Mouse (Mus musculus) hindbrain, embryonic 13.5 days (tissue): ENCODE measurements around the gene Spsb2. TPM values are rescaled to one million over a fixed set of nuclear protein-coding genes. Genes with fewer than 3 reads are reported as not detected.
A peak's percentile ranks its signal among the peaks of the same experiment; 100 is the strongest.
"Not testable (repeated sequence)": the region's sequence is repeated elsewhere in the genome, so short reads cannot be mapped to it uniquely, and the experiment has no call there.

ENCODE experiments used
- ATAC-seq: fragments of 200-750 bp; cut with Nextera tagmentation; 2 replicates; pipeline ENCODE4 v1.8.0; 2017; ENCODE audit warnings: moderate TSS enrichment; ENCODE audit not compliant: low FRiP score
- H3K27ac ChIP-seq: fragments of 300-500 bp; sonication (generic); 2 replicates; pipeline ENCODE4 v1.5.1; 2015; ENCODE audit warnings: inconsistent platforms, mild to moderate bottlenecking, moderate library complexity
- H3K27me3 ChIP-seq: fragments of 300-500 bp; sonication (generic); 2 replicates; pipeline ENCODE4 v1.6.1; 2015; ENCODE audit warnings: mild to moderate bottlenecking, inconsistent platforms
- H3K36me3 ChIP-seq: fragments of 300-500 bp; sonication (generic); 2 replicates; pipeline ENCODE4 v1.6.1; 2015; ENCODE audit warnings: mild to moderate bottlenecking, inconsistent platforms
- H3K4me1 ChIP-seq: fragments of 300-500 bp; sonication (generic); replicated peaks from 2 replicates; pipeline ENCODE4 v1.6.1; 2015; ENCODE audit warnings: inconsistent platforms
- H3K4me2 ChIP-seq: fragments of 300-500 bp; sonication (generic); 2 replicates; pipeline ENCODE4 v1.6.1; 2015; ENCODE audit warnings: inconsistent platforms, mild to moderate bottlenecking, moderate library complexity
- H3K4me3 ChIP-seq: fragments of 300-500 bp; sonication (generic); 2 replicates; pipeline ENCODE4 v1.5.1; 2015; ENCODE audit warnings: mild to moderate bottlenecking, inconsistent platforms
- H3K9ac ChIP-seq: fragments of 300-500 bp; sonication (generic); 2 replicates; pipeline ENCODE4 v1.6.1; 2015; ENCODE audit warnings: mild to moderate bottlenecking, inconsistent platforms
- H3K9me3 ChIP-seq: fragments of 300-500 bp; sonication (generic); 2 replicates; pipeline ENCODE4 v1.6.1; 2016; ENCODE audit warnings: inconsistent platforms
- WGBS: fragments of 180-500 bp; shearing (Covaris S2); methylation state at CpG from one replicate; pipeline ENCODE4 v1.1.7; 2015; 5-methylcytosine and 5-hydroxymethylcytosine counted together
- polyA plus RNA-seq: library from polyadenylated mRNA; unstranded; fragments of >200 nt; fragmentation: Nextera tagmentation; extraction: Ambion mirVana; gene quantifications from 2 replicates; pipeline ENCODE4 v1.2.1, GENCODE M21; 2015

Spsb2 gene
- polyA plus RNA-seq, 1 experiment from 2014 or later, result 7.8 TPM

DNA sequence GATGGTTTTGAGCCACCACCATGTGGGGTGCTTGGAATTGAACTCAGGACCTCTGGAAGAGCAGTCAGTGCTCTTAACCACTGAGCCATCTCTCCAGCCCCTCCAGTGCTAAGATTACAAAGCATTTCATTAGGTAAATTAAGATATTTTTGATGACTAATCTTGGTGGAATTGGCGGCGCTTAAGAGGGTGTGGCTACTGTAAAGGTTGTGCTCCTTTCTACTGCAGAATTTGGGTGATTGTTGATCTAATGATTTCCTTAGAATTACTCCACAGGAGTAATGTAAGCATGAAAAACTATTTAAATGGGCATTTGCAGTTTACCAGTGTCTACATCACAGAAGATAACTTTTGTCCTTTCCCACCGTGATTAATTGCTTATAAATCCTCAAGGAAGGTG lies 4.1 kb upstream of the Spsb2 start:
- H3K36me3 ChIP-seq, result no peaks in the 10 kb centered on the region
- no peaks in the 10 kb centered on the region for H3K9me3 ChIP-seq
- no peak overlapping the region for H3K9ac ChIP-seq
- no peak overlapping the region for H3K27ac ChIP-seq
- 94% methylated on average over 3 of the region's 3 CpGs for WGBS
- peaks cover 3% of the 10 kb centered on the region; the same call in 1 of the 2 replicates for H3K27me3 ChIP-seq
- no peak overlapping the region for H3K4me3 ChIP-seq
- ATAC-seq, result no peak
- H3K4me2 ChIP-seq, result no peak overlapping the region
- peaks cover 30% of the 10 kb centered on the region for H3K4me1 ChIP-seq

DNA sequence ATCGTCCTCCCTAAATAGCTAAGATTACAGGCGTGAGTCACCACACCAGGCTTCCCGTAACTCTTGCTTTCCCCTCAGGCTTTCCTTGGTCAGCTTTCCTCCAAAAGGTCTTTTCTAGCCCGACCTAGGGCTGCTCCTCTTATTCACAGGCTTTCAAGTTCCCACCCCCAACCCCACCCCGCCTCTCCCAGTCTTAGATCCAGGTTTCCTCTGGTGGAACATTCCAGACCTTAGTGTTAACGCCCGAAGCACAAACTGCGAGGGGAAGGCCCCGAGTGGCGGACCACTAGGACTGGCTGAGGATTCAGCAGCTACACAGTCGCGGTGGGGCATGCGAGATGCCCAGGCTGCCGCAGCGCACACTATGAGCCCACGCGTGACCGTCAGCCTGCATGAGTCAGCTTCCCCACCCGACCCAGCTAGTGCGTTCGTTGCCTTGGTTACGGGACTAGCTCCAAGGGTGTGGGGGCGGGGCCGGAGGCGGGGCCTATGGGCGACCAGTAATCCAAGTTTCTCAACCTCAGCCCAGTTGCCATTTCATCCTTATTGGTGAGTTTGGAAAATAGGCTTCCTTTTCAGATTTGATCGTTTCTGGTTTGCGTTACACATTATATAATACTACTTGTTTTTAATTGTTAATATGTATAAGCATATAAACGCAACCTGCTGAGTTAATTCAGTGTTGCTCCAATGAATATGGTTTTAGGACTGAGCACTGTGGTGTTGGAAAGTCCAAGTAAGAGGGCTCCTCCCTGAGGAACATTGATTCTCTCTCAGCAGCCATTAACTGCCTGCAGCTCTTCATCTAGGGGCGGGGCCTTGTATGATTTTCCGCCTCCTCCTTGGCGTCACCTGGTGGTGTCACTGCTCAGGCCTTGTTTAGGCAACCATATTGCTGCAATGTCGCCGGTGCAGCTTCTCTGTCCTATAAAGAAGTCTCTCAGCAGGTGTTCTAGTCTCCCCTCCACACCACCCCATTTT lies 2.8 kb upstream of the Spsb2 start:
- Histone ChIP-seq H3K4me2 (peak overlapping the region; percentile 63), H3K27ac (peak overlapping the region; percentile 84), H3K9me3 (no peaks in the 10 kb centered on the region), H3K9ac (peak overlapping the region; percentile 63), H3K27me3 (peaks cover 3% of the 10 kb centered on the region; the same call in 1 of the 2 replicates), H3K36me3 (peaks cover 4% of the 10 kb centered on the region), H3K4me3 (peak overlapping the region; percentile 44), H3K4me1 (peaks cover 40% of the 10 kb centered on the region)
- 2% methylated on average over 34 of the region's 34 CpGs for WGBS
- peak; percentile 87 for ATAC-seq

DNA sequence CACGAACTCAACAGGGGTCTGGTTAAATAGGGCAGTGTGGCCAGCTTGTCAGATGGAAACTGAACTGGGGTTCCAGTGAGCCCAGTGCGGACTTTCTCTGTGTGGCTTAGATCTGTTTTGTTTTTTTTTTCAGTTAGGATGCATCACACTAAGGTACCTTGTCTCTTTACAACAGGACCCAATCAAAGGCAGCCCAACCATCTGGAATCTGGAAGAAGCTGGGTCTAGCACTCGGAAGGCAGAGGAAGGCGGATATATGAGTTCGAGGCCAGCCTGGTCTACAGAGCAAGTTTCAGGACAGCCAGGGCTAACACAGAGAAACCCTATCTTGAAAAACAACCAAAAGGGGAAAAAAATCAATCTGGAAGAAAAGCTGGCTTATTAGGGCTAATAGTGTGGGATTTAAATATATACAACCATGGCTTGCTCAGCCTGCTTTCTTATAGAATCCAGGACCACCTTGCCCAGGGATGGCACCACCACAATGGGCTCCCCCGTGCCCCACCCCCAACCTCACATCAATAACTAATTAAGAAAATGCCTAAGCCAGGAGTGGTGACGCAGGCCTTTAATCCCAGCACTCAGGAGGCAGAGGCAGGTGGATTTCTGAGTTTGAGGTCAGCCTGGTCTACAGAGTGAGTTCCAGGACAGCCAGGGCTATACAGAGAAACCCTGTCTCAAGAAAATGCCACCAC lies 1.9 kb upstream of the Spsb2 start:
- Histone ChIP-seq H3K36me3 (peaks cover 8% of the 10 kb centered on the region), H3K27ac (peak overlapping the region; percentile 84), H3K9me3 (no peaks in the 10 kb centered on the region), H3K4me2 (peak overlapping the region; percentile 63), H3K4me1 (peaks cover 40% of the 10 kb centered on the region), H3K9ac (peak overlapping the region; percentile 43; the same call in 1 of the 2 replicates), H3K27me3 (peaks cover 3% of the 10 kb centered on the region; the same call in 1 of the 2 replicates), H3K4me3 (0 out of 2 replicates have a peak overlapping the region, but pooled peaks have one; percentile 44)
- 77% methylated on average over 7 of the region's 7 CpGs for WGBS
- no peak for ATAC-seq

DNA sequence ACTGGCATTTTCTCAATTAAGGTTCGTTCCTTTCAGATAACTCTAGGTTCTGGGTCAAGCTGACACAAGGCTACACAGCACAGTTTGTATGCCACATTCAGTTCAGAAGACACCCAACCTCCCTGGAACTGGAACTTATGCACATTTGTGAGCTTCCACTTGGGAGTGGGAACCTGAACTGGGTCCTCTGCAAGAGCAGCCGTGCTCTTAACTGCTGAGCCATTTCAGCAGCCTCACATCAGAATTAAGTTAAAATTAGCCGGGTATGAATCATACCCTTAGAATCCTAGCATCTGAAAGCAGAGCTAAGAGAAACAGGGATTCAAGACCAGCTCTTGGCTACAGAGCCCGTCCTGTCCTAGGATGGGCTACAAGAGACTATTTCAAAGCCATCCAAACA lies 1.1 kb upstream of the Spsb2 start:
- H3K4me2 ChIP-seq, result no peak overlapping the region

DNA sequence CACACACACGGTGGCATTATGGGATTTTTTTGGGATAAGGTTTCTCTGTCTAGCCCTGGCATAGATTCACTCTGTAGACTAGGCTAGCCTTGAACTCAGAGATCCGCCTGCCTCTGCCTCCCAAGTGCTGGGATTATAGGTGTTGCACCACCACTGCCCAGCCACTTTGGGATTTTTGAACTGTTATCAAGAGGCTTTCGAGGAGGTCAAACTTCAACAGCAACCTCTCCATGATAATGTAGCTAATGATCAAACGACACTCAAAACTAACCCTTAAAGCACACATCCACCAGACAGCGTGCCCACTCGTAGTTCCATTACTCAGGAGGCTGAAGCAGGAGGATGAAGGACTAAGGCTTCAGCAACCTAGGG lies 489 bp upstream of the Spsb2 start:
- Histone ChIP-seq H3K4me1 (peaks cover 54% of the 10 kb centered on the region), H3K4me3 (peak overlapping the region; percentile 49; the same call in 1 of the 2 replicates), H3K9me3 (no peaks in the 10 kb centered on the region), H3K27ac (peak overlapping the region; percentile 83), H3K36me3 (peaks cover 14% of the 10 kb centered on the region), H3K4me2 (peak overlapping the region; percentile 83), H3K27me3 (no peaks in the 10 kb centered on the region), H3K9ac (peak overlapping the region; percentile 72; the same call in 1 of the 2 replicates)
- WGBS, result 85% methylated on average over 6 of the region's 6 CpGs
- no peak for ATAC-seq

More for the DNA sequence above, 1.1 kb upstream of the Spsb2 start:
- no peak for ATAC-seq
- no peak overlapping the region for H3K4me3 ChIP-seq
- peaks cover 14% of the 10 kb centered on the region for H3K36me3 ChIP-seq
- WGBS, result 93% methylated on average over 4 of the region's 4 CpGs
- peaks cover 3% of the 10 kb centered on the region; the same call in 1 of the 2 replicates for H3K27me3 ChIP-seq
- peaks cover 48% of the 10 kb centered on the region for H3K4me1 ChIP-seq
- no peak overlapping the region for H3K9ac ChIP-seq
- no peaks in the 10 kb centered on the region for H3K9me3 ChIP-seq
- H3K27ac ChIP-seq, result no peak overlapping the region

DNA sequence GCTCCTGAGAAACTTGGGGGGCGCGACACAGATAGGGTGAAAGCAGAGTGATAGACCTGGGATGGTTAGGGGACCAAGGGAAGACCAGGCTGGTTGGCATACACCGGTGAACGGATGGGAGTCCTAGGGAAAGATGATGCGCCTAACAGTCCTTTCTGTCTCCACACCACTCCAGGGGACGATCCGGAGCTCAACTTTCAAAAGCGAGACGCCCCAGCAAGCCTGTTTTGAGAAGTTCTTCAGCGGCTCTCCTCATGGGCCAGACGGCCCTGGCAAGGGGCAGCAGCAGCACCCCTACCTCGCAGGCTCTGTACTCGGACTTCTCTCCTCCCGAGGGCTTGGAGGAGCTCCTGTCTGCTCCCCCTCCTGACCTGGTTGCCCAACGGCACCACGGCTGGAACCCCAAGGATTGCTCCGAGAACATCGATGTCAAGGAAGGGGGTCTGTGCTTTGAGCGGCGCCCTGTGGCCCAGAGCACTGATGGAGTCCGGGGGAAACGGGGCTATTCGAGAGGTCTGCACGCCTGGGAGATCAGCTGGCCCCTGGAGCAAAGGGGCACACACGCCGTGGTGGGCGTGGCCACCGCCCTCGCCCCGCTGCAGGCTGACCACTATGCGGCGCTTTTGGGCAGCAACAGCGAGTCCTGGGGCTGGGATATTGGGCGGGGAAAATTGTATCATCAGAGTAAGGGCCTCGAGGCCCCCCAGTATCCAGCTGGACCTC lies 752 bp downstream of the Spsb2 start:
- H3K4me1 ChIP-seq, result peaks cover 60% of the 10 kb centered on the region
- H3K9ac ChIP-seq, result peak overlapping the region; percentile 72
- H3K36me3 ChIP-seq, result peaks cover 14% of the 10 kb centered on the region
- no peak for ATAC-seq
- H3K9me3 ChIP-seq, result no peaks in the 10 kb centered on the region
- under 1% methylated on average over 35 of the region's 35 CpGs for WGBS
- H3K4me3 ChIP-seq, result peak overlapping the region; percentile 49
- peak overlapping the region; percentile 83 for H3K27ac ChIP-seq
- H3K4me2 ChIP-seq, result peak overlapping the region; percentile 83
- no peaks in the 10 kb centered on the region for H3K27me3 ChIP-seq

DNA sequence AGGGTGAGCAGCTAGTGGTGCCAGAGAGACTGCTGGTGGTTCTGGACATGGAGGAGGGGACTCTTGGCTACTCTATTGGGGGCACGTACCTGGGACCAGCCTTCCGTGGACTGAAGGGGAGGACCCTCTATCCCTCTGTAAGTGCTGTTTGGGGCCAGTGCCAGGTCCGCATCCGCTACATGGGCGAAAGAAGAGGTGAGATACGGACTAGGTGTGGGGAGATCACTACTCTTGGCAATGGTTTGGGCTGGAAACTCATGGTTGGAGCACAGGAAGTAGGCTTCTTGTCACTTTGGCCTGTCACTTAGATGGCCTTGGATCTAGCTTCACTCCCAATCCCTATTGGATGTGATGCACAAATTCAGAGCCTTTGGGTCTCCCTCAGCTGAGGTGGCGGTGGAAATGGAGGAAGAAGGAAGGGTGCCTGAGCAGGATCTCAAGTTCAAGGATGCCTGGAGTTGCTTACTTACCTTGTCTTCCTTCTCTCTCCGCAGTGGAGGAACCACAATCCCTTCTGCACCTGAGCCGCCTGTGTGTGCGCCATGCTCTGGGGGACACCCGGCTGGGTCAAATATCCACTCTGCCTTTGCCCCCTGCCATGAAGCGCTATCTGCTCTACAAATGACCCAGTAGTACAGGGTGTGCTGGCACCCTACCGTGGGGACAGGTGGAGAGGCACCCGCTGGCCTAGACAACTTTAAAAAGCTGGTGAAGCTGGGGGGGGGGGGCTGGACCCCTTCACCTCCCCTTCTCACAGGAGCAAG lies 1.5 kb downstream of the Spsb2 start:
- peaks cover 68% of the 10 kb centered on the region for H3K4me1 ChIP-seq
- ATAC-seq, result no peak

DNA sequence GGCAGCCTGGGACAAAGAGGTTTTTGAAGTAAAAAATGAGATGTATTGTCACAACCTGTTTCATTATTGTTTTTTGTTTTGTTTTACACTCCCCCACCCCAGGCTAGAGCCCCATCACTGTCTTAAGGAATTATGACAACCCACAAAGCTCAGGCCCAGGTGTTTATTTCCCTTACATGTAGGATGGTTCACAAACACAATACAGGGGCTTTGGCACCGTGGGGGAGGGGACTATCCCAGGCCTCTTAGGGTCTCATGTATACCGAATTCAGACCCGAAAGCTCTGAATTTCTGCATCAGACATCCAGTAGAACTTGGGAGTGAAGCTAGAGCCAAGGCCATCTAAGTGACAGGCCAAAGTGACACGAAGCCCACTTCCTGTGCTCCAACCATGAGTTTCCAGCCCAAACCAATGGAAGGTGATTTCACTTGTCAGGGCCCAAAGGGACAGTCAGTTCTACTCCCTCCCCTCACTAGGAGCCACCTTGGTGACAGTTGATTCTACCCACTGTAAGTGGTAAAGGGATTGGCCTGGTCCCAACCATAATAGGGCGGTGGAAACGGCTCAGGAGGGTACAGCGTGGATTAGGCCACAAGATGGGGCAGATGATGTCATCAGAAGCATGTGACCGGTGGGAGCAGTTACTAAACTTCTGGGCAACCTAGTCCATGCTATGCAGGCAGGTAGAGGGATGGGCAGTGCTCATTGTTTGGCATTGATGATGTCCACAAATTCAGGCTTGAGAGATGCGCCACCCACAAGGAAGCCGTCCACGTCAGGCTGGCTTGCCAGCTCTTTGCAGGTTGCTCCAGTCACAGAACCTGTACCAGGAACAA lies 2.3 kb downstream of the Spsb2 start:
- peaks cover 25% of the 10 kb centered on the region for H3K36me3 ChIP-seq
- not testable (repeated sequence) for H3K9ac ChIP-seq, H3K9me3 ChIP-seq, ATAC-seq, H3K27me3 ChIP-seq, H3K27ac ChIP-seq, H3K4me3 ChIP-seq
- 0 out of 2 replicates have a peak overlapping the region, but pooled peaks have one; percentile 83 for H3K4me2 ChIP-seq
- peaks cover 66% of the 10 kb centered on the region for H3K4me1 ChIP-seq
- WGBS, result 86% methylated on average over 11 of the region's 11 CpGs

More for the DNA sequence above, 1.5 kb downstream of the Spsb2 start:
- Histone ChIP-seq H3K27ac (peak overlapping the region; percentile 83), H3K27me3 (no peaks in the 10 kb centered on the region), H3K36me3 (peaks cover 16% of the 10 kb centered on the region), H3K9ac (peak overlapping the region; percentile 72), H3K9me3 (no peaks in the 10 kb centered on the region), H3K4me2 (peak overlapping the region; percentile 83), H3K4me3 (peak overlapping the region; percentile 49)
- WGBS, result 41% methylated on average over 14 of the region's 14 CpGs

DNA sequence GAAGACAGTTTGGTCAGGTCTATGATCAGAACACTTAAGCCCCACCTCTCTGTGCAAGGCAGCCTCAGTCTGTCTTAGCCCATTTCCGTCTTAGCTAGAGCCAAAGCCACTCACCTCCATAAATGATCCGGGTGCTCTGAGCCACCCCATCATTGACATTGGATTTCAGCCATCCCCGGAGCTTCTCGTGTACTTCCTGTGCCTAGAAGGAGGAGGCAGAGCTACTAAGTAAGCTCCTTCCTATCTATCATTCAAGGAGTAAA lies 2.9 kb downstream of the Spsb2 start:
- Histone ChIP-seq H3K9ac (no peak overlapping the region), H3K4me3 (no peak overlapping the region), H3K4me2 (no peak overlapping the region), H3K9me3 (no peaks in the 10 kb centered on the region), H3K27ac (no peak overlapping the region), H3K36me3 (peaks cover 29% of the 10 kb centered on the region), H3K27me3 (no peaks in the 10 kb centered on the region), H3K4me1 (peaks cover 61% of the 10 kb centered on the region)
- ATAC-seq, result no peak
- 94% methylated on average over 4 of the region's 4 CpGs for WGBS

DNA sequence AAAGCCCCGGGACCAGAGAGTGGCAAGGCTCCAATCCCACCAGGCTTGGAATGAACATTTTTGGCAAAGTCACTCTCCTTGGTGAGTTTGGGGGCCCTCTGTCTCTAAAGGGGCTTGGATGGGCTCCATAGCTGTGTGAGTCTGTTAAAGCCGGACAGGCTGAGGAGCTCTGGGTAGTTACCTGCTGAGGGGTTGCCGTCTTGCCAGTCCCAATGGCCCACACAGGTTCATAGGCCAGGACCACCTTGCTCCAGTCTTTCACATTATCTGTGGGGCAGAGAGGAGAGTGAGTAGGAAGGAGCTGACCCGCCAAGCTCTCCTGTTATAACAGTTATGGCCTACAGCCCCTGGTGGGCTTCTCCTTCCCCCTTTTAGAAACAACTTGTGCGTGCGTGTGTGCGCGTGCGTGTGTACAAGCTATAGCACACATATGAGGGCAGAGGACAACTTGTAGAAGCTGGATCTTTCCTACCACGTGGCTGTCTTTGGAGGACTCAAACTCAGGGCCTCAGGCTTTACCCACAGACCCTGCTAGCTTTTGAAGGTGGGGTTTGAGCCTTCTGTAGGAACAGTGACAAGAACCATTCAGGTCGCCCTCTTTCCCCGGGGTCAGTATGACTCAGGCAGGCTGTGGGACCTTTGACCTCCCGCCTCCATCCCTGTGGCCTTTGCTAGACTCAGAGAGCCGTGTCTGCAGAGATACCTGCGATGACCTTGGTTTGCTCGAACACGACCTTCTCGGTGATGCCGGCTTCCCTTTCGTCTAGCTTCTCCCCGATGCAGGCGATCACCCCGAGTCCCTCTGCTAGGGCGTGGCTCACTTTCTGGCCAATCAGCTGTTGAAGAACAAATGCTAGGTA lies 3.5 kb downstream of the Spsb2 start:
- no peak for ATAC-seq
- Histone ChIP-seq H3K36me3 (peaks cover 35% of the 10 kb centered on the region), H3K4me2 (peak overlapping the region; percentile 81), H3K27ac (no peak overlapping the region), H3K9me3 (no peaks in the 10 kb centered on the region), H3K4me1 (peaks cover 58% of the 10 kb centered on the region), H3K4me3 (peak overlapping the region; percentile 59; the same call in 1 of the 2 replicates), H3K27me3 (no peaks in the 10 kb centered on the region), H3K9ac (peak overlapping the region; percentile 86)
- WGBS, result 87% methylated on average over 24 of the region's 24 CpGs
